Mouse (Mus musculus) c-Kit-negative CD71-positive TER-119-positive erythroid progenitor cells, embryonic 14.5 days (primary cell): ENCODE data around the gene Epb41l3.

Experiments used
- DNase-seq: peaks from one replicate; pipeline ENCODE4 v3.0.0-alpha.2; 2013; ENCODE audit warnings: low read depth, low spot score

The Epb41l3 gene

GRCm38 (mm10) chr17:69075501-69076237 lies at the start of gene Epb41l3:
Gene Epb41l3 (plus strand): TSS chr17:69075683.
- no peak for DNase-seq

- DNase-seq = no peak
These were observed 36.5 kb upstream of the Epb41l3 start for GRCm38 (mm10) chr17:69038760-69039675.

- DNase-seq = no peak
These were observed 34.0 kb upstream of the Epb41l3 start for GRCm38 (mm10) chr17:69041516-69041915.

- DNase-seq = no peak
These were observed 26.7 kb upstream of the Epb41l3 start for GRCm38 (mm10) chr17:69048826-69049225.

- no peak for DNase-seq
These were observed 21.5 kb upstream of the Epb41l3 start for GRCm38 (mm10) chr17:69054029-69054428.

GRCm38 (mm10) chr17:69059760-69060159 lies 15.7 kb upstream of the Epb41l3 start:
- no peak for DNase-seq

GRCm38 (mm10) chr17:69060388-69060787 lies 15.1 kb upstream of the Epb41l3 start:
- DNase-seq = no peak

- no peak for DNase-seq
These were observed 13.4 kb upstream of the Epb41l3 start for GRCm38 (mm10) chr17:69061883-69062745.

GRCm38 (mm10) chr17:69067937-69068739 lies 7.3 kb upstream of the Epb41l3 start:
- no peak for DNase-seq

GRCm38 (mm10) chr17:69074095-69074494 lies 1.4 kb upstream of the Epb41l3 start:
- DNase-seq = no peak

- no peak for DNase-seq
These were observed 749 bp downstream of the Epb41l3 start for GRCm38 (mm10) chr17:69076238-69076625.

GRCm38 (mm10) chr17:69076747-69077543 lies 1.5 kb downstream of the Epb41l3 start:
- no peak for DNase-seq

- no peak for DNase-seq
These were observed 2.0 kb downstream of the Epb41l3 start for GRCm38 (mm10) chr17:69077544-69077920.

GRCm38 (mm10) chr17:69082316-69082715 lies 6.8 kb downstream of the Epb41l3 start:
- no peak for DNase-seq

- no peak for DNase-seq
These were observed 16.1 kb downstream of the Epb41l3 start for GRCm38 (mm10) chr17:69091618-69092017.

GRCm38 (mm10) chr17:69097068-69097467 lies 21.6 kb downstream of the Epb41l3 start:
- no peak for DNase-seq

- DNase-seq = no peak
These were observed 22.5 kb downstream of the Epb41l3 start for GRCm38 (mm10) chr17:69097955-69098354.

GRCm38 (mm10) chr17:69103326-69103725 lies 27.8 kb downstream of the Epb41l3 start:
- no peak for DNase-seq

GRCm38 (mm10) chr17:69105035-69105798 lies 29.7 kb downstream of the Epb41l3 start:
- DNase-seq = no peak
